Mouse (Mus musculus): ENCODE data around the gene Olfr53.
"Not testable (repeated sequence)": the region's sequence is repeated elsewhere in the genome, so short reads cannot be mapped to it uniquely, and the experiment has no call there.

Gene Olfr53

DNA sequence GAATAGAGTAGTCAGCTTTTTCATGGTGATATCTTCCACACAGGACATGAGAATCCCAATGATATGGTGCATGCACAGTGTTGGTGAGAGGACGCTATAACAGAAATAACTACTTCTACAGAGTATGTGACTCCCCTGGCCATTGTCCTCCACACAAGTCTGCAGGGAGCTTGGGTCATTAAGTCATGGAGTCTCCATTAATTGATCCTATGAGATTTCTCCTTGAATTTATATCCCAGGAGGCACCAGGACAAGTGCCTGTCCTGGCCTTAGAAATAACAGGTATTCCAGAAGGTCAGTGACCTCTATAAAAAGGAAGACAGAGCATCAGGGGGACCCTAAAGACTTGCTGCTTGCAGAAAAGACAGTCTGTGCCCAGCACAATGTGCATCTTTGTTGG lies at the start of gene Olfr53:
Olfr53 (plus strand) TSS at position 301 of the 400 bp plus-strand sequence.
- no peak for DNase-seq

DNA sequence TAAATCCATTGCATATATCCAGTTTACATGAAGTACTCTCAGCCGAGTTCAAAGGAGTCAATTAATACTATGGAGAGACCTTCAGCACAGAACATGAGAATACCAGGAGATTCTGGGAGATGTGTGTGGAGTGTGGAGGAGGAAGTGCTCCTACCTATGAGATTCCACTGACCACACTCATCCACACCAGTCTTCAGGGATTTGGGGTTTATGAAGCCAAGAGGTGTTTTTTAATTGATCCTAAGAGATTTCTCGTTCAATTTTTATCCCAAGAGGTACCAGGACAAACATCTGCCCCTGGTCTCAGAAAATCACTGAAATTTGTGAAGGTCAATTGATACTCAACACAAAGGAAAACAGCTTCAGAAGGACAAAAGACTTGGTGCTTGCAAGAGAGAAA lies 45.3 kb upstream of the Olfr53 start, which contains the start of gene Olfr46:
Olfr46 (plus strand) TSS at position 301 of the 400 bp plus-strand sequence.
- not testable (repeated sequence) for DNase-seq

DNA sequence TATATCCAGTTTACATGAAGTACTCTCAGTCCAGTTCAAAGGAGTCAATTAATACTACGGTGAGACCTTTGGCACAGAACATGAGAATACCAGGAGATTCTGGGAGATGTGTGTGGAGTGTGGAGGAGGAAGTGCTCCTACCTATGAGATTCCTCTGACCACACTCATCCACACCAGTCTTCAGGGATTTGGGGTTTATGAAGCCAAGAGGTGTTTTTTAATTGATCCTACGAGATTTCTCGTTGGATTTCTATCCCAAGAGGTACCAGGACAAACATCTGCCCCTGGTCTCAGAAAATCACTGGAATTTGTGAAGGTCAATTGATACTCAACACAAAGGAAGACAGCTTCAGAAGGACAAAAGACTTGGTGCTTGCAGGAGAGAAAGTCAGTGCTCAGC lies 17.6 kb upstream of the Olfr53 start, which contains the start of gene Olfr61:
Olfr61 (plus strand) TSS at position 301 of the 400 bp plus-strand sequence.
- not testable (repeated sequence) for DNase-seq

DNA sequence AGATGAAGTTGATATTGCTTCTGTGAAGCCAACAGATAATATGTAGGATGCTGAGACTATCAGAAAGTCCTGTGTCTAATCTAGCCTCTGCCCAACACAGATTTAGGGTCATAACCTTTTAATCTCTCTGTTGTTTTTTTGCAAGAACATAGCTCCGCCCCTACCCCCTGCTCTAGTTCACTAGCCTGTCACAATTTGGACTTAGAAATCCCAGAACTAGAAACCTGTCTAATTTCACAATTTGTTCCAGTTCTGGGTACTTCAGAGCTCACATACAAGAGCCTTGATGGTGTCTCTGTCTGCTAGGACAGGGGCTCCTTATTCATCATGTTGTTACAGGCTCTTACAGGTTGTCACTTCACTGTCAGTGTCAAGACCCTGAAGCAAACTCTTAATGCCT lies 15.7 kb upstream of the Olfr53 start:
- DNase-seq, result no peak

DNA sequence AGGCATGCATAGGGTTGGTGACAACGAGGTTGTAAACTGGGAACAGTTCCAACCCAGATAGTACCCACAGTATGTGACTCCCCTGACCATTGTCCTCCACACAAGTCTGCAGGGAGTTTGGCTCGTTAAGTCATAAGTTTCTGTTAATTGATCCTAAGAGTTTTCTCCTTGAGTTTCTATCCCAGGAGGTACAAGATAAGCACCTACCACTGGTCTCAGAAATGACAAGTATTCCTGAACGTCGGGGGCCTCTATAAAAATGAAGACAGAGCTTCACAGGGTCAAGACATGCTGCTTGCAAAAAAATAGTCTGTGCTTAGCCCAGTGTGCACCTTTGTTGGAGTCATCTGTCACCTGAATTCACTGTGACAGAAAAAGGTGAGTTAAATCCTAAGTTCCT lies 13.4 kb downstream of the Olfr53 start, which contains the start of gene Olfr539:
Olfr539 (plus strand) TSS at position 301 of the 400 bp plus-strand sequence.
- no peak for DNase-seq

DNA sequence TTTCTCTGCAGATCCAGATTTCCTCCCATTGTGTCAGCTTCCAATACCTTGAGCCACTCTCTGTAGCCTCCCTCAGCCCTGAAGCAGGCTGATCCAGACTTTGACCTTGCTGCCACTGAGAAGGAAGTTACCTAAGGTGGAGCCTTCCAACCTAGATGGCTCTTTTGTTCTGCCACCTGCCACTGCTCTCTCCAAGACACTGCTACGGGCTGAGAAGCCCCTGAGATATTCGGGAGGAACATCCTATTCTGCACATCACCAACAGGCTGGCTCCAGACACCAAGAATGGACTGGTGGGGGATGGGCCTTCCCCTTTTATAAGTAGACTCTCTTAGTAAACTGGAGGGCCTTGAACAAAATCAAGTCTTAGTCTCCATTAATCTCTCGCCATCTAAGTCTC lies 24.4 kb downstream of the Olfr53 start:
- not testable (repeated sequence) for DNase-seq

DNA sequence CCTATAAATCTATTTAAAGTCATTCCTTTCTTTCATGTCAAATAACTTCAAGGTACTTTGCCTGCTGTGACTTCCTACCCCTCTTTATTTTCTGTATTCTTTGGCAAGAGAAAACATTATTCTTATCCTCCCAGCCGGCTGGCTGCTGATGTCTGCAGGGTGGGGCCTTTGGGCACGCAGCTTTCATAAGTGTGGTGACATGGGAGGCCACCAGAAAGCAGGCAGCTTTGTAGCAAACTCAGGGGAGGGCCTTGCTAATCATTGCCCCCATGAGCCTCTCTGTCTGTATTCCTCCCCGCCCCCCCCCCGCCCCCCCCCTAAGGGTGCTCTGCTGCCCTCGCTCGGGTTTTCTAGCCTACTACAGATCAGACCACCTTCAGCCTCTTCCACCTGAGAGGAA lies 29.6 kb downstream of the Olfr53 start:
- no peak for DNase-seq

DNA sequence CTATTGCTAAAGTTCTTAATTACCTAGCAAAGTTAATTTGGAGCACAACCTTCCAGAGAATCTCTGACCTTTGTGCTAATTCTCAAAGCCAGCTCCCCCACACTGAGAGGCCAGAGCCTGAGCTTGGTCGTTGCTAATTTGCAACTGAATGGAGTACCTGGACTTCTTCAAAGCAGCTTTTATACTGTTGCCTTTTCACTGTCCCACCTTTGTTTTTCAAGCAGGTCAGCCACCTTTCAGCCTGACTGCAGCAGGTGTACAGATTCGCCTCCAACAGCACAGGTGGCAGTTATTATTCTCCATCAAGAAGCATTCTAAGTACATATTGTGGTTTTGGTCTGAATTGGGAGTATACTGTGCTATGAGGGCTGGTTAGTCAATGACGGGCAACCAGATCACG lies 33.3 kb downstream of the Olfr53 start:
- not testable (repeated sequence) for DNase-seq

DNA sequence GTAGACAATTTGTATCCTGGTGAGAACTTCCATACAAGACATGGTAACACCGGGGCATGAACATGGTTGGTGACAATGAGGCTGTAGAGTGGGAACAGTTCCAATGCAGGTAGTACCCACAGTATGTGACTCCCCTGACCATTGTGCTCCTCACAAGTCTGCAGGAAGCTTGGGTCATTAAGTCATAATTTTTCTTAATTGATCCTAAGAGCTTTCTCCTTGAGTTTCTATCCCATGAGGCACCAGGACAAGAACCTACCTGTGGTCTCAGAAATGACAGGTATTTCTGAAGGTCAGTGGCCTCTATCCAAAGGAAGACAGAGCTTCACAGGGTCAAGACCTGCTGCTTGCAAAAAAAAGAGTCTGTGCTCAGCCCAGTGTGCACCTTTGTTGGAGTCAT lies 35.4 kb downstream of the Olfr53 start, which contains the start of gene Olfr45:
Olfr45 (plus strand) TSS at position 301 of the 400 bp plus-strand sequence.
- no peak for DNase-seq

DNA sequence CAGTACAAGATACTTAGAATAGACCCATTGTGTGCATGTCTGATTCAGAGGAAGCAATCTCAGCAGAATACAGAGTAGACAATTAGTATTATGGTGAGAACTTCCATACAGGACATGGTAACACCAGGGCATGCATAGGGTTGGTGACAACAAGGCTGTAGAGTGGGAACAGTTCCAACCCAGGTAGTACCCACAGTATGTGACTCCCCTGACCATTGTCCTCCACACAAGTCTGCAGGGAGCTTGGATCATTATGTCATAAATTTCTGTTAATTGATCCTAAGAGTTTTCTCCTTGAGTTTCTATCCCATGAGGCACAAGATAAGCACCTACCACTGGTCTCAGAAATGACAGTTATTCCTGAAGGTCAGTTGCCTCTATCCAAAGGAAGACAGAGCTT lies 50.7 kb downstream of the Olfr53 start, which contains the start of gene Olfr541:
Olfr541 (plus strand) TSS at position 301 of the 400 bp plus-strand sequence.
- no peak for DNase-seq
